Mouse (Mus musculus): ENCODE measurements around the gene Pla2g6.

GRCm38 (mm10) chr15:79344627-79345026 lies 16.4 kb upstream of the Pla2g6 start:
- TF ChIP-seq CTCF (IDR thresholded peaks at IDR 0.05; ENCODE audit: control insufficient read depth, insufficient read depth, low read length) (no peak), POLR2A (IDR thresholded peaks at IDR 0.05; ENCODE audit: borderline replicate concordance, control insufficient read depth, low read depth, low read length) (no peak)
